Mouse (Mus musculus): ENCODE measurements around the gene Scn7a. TPM values are rescaled to one million over a fixed set of nuclear protein-coding genes. Genes with fewer than 3 reads are reported as not detected.

Scn7a gene
- total and polyA plus RNA-seq, 3 experiments = 0.48 to 10.9 (median 5.7) TPM

Other genes with a start within 250 kb of the Scn7a start
- gene Scn9a, start 150.0 kb downstream of the Scn7a start, total RNA-seq (2021) = 1 to 10 TPM in 1 of 2 experiments, under 1 TPM in 1; 0.63 to 1.3 TPM
- gene Scn9a, start 150.0 kb downstream of the Scn7a start, polyA plus RNA-seq (2012; rRNA removed) = 0.03 TPM in 1 of 2 replicates, not detected in the other